Mouse (Mus musculus) urinary bladder, postnatal 36 days (tissue): ENCODE results near the gene Bex4.
"Not testable (repeated sequence)": the region's sequence is repeated elsewhere in the genome, so short reads cannot be mapped to it uniquely, and the experiment has no call there.

ENCODE experiments used
- DNase-seq, 2 experiments: peaks; one replicate each; pipeline ENCODE4 v3.0.0; 2022; ENCODE audit warnings: low spot score in 2 of 2, mixed read lengths in 1 of 2

Gene Bex4

GRCm38 (mm10) chrX:136138827-136139639, at the start of gene Bex4:
Bex4 (plus strand) TSS chrX:136138996.
- not testable (repeated sequence) for DNase-seq

- no peak for DNase-seq
These were observed 46.1 kb upstream of the Bex4 start for GRCm38 (mm10) chrX:136092497-136093279.

- no peak for DNase-seq
These were observed 44.4 kb upstream of the Bex4 start for GRCm38 (mm10) chrX:136094421-136094820.

DNA sequence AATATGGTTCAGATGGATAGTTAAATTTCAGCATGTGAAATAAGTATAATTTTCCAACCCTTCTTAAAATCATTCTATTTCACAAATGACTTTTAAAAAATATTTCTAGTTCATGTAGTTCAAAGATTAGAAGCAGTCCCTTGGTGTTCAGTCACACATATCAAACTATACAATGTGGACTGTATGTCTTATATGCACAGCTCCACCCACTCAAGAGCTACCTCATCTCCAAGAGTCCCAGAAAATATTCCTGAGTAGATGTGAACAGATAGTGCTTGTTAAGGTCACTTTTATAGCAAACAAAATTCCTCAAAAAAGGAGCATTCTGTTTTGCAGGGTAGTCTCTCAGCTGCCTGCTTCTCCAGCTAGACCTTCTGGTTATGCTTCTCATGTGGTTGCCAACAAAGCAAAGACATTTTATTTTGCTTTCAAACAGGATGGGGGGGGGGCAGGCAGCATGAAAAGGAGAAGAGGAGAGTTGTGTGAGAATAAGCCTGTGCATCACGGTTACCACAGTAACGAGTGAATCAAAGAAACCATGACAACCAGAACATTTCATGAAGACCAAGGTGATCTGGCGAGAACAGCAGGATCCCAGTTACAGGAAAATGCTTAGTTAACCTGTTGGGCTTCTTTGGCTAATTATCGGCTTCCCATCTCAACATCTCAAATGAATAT, 34.6 kb upstream of the Bex4 start:
- DNase-seq = no peak

DNA sequence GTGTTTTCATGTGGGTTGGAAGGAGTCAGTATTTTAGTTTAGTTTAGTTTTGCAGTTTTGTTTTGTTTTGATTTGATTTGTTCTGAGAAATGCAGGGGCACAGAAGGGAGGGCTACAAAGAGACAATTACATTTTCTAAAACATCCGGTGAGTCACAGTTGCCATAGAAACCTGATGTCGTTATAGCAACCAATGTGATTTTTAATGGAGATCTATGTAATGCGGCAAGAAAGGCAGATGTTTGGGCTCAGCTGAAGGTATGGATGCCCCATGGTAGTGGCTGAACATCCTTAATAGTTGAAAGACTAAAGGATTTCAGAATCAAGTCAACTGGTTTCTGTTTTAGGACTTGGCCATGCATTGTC, 34.1 kb upstream of the Bex4 start:
- DNase-seq = no peak

GRCm38 (mm10) chrX:136107942-136108341, 30.9 kb upstream of the Bex4 start:
- DNase-seq = peak in 1 of 2 experiments; percentile 8

- DNase-seq = no peak
These were observed 23.8 kb upstream of the Bex4 start for GRCm38 (mm10) chrX:136115015-136115414.

- no peak for DNase-seq
These were observed 23.3 kb upstream of the Bex4 start for GRCm38 (mm10) chrX:136115419-136115961.

GRCm38 (mm10) chrX:136127038-136127743, 11.6 kb upstream of the Bex4 start:
- DNase-seq = no peak

GRCm38 (mm10) chrX:136127744-136128064, 11.1 kb upstream of the Bex4 start:
- peak in 1 of 2 experiments; percentile 4 for DNase-seq

DNA sequence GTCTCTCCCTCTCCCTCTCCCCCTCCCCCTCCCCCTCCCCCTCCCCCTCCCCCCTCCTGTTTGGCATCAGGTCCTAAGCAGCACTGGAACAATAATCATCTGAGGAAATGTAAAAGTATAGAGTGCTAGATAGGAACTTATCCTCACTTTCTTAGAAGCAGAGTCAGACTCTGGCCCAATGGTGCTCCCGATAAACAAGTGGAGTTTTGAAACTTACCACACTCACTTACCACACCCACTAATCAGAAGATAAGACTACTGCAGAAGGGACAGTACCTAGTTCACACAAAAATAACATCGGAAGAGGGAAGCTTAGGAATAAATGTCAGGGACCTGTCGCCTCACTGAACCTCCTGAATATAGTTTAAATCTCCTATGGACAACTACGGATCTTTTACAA, 3.2 kb upstream of the Bex4 start:
- DNase-seq = no peak

- not testable (repeated sequence) for DNase-seq
These were observed 826 bp downstream of the Bex4 start for GRCm38 (mm10) chrX:136139640-136140004.

GRCm38 (mm10) chrX:136141385-136141784, 2.6 kb downstream of the Bex4 start:
- no peak for DNase-seq

DNA sequence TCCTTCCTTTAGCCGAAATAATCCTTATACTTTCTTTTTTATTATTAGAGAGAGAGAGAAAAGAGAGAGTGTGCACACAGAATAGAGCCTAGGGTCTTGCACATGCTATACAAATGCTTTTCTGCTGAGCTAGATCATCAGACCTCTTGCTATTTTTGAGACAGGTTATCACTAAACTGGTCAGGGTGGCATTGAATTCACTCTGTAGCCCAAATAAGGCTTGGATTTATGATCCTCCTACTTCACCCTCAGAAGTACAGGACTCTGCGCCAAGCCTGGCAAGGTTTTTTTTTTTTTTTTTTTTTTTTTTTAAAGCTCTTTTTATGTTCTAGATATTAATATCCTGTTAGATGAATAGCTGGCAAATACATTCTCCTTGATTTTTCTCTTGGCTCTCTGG, 4.9 kb downstream of the Bex4 start:
- no peak for DNase-seq

- DNase-seq = no peak
These were observed 5.4 kb downstream of the Bex4 start for GRCm38 (mm10) chrX:136144195-136144594.

GRCm38 (mm10) chrX:136170625-136171024, 31.8 kb downstream of the Bex4 start:
- no peak for DNase-seq

DNA sequence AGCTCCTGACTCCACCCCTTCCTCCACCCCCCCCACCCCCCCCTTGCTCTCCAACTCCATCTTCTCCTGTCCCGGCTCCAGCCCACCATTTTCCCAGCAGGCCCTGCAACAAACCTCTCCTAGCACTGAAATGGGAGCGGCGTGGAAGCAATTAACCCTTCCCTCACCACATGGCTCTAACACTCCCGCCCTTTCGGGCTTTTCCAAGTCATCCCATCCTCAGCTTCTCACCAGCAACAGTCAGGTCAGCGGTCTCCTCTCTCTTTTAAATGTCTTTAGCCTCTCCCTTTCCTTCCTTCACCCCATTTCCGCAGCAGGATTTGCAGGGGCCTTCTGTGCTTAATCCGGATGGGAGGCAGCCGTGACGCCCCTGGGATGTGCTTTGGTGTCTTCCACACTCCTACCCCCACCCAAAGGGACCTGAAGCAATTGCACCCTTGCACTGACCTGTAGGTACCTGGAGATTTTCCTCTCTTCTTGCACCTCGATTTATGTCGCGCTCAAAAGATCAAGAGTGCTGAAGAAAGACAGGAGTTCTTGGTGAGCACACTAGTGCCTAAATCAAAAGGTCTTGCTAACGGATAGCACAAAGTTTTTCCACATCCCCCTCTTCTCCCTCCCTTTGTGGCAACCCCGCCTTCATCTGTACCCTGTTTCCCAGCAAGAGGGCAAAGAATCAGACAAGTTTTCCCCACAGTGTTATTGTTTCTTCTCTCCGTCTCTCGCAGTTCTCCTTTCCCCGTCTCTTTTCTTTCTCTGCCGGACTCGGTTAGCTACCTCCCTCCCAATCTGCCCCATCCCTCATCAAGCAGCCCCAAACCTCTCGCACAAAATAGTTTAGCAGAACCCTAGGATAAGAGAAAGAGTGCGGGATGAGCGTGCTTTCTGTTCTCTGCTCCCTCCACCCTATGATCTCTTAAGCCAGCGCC, 32.7 kb downstream of the Bex4 start:
- peak; percentile 23 to 40 for DNase-seq

- DNase-seq = peak; percentile 43 to 76
These were observed 33.3 kb downstream of the Bex4 start, which contains the start of gene Tceal8 for GRCm38 (mm10) chrX:136172118-136172551. Tceal8 (minus strand) TSS chrX:136172342.

GRCm38 (mm10) chrX:136172786-136173185, 34.0 kb downstream of the Bex4 start:
- no peak for DNase-seq

GRCm38 (mm10) chrX:136180897-136181553, 42.2 kb downstream of the Bex4 start:
- DNase-seq = no peak
